Mouse (Mus musculus) forebrain, embryonic 16.5 days (tissue): ENCODE measurements around the gene Yju2. TPM values are rescaled to one million over a fixed set of nuclear protein-coding genes. Genes with fewer than 3 reads are reported as not detected.

ENCODE experiments used
- ATAC-seq: fragments of 200-750 bp; cut with Nextera tagmentation; 2 replicates; pipeline ENCODE4 v1.8.0; 2017; ENCODE audit warnings: mild to moderate bottlenecking, moderate library complexity
- H3K27ac ChIP-seq: fragments of 300-500 bp; sonication (generic); 2 replicates; pipeline ENCODE4 v1.5.1; 2014; ENCODE audit warnings: low read length, control low read depth
- H3K27me3 ChIP-seq: fragments of 300-500 bp; sonication (generic); replicated peaks from 2 replicates; pipeline ENCODE4 v1.6.1; 2014; ENCODE audit warnings: low read length; ENCODE audit not compliant: control insufficient read depth, insufficient read depth
- H3K36me3 ChIP-seq: fragments of 300-500 bp; sonication (generic); 2 replicates; pipeline ENCODE4 v1.6.1; 2014; ENCODE audit not compliant: control insufficient read depth, insufficient read depth
- H3K4me1 ChIP-seq: fragments of 300-500 bp; sonication (generic); replicated peaks from 2 replicates; pipeline ENCODE4 v1.6.1; 2014; ENCODE audit warnings: low read length; ENCODE audit not compliant: control insufficient read depth, insufficient read depth
- H3K4me2 ChIP-seq: fragments of 300-500 bp; sonication (generic); 2 replicates; pipeline ENCODE4 v1.6.1; 2014; ENCODE audit warnings: mild to moderate bottlenecking, low read length, control low read depth
- H3K4me3 ChIP-seq: fragments of 300-500 bp; sonication (generic); replicated peaks from 2 replicates; pipeline ENCODE4 v1.5.1; 2014; ENCODE audit warnings: mild to moderate bottlenecking, low read length, control low read depth
- H3K9ac ChIP-seq: fragments of 300-500 bp; sonication (generic); replicated peaks from 2 replicates; pipeline ENCODE4 v1.6.1; 2014; ENCODE audit warnings: low read depth, low read length, control low read depth
- H3K9me3 ChIP-seq: fragments of 300-500 bp; sonication (generic); 2 replicates; pipeline ENCODE4 v1.6.1; 2016; ENCODE audit warnings: low read length; ENCODE audit not compliant: control insufficient read depth
- WGBS: fragments of 180-500 bp; shearing (Covaris S2); extraction: QIAGEN DNeasy Blood & Tissue Kit; methylation state at CpG from one replicate; pipeline ENCODE4 v1.1.7; 2014; 5-methylcytosine and 5-hydroxymethylcytosine counted together
- polyA plus RNA-seq: library from polyadenylated mRNA; unstranded; fragments of >200 nt; fragmentation: Nextera tagmentation; extraction: Ambion mirVana; gene quantifications from 2 replicates; pipeline ENCODE4 v1.2.1, GENCODE M21; 2015

Gene Yju2
- polyA plus RNA-seq, 1 experiment from 2014 or later = 26.8 TPM

DNA sequence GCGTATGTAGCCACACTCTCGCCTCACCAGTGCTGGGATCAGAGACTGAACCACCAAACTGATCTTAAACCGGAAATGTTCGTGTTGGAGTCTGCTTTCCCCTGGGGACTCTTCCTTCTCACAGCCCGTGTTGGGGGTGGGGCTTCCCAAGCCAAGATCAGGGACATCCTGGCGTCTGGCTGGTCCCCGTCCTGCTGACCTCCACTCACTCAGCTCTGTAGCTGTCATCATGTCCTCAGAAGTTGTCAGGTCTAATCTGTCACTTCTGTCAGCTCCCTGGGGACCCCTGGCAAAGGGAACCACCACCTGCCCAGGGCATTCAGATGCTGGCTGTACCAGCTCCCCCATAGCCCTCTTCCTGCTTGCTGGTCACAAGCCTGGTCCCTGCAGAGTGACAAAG, 9.3 kb downstream of the Yju2 start:
- Histone ChIP-seq H3K4me2 (no peak overlapping the region), H3K36me3 (peaks cover 2% of the 10 kb centered on the region), H3K9ac (peak overlapping the region; percentile 30; the same call in 1 of the 2 replicates), H3K27ac (no peak overlapping the region), H3K27me3 (no peaks in the 10 kb centered on the region), H3K4me1 (peaks cover 18% of the 10 kb centered on the region), H3K9me3 (no peaks in the 10 kb centered on the region), H3K4me3 (no peak overlapping the region)
- 75% methylated on average over 7 of the region's 7 CpGs for WGBS
- no peak for ATAC-seq

GRCm38 (mm10) chr17:55969560-55969959, 10.7 kb downstream of the Yju2 start:
- Histone ChIP-seq H3K27me3 (no peaks in the 10 kb centered on the region), H3K27ac (peak overlapping the region; percentile 59), H3K4me3 (peak overlapping the region; percentile 78; the same call in 1 of the 2 replicates), H3K36me3 (peaks cover 2% of the 10 kb centered on the region), H3K4me1 (peaks cover 18% of the 10 kb centered on the region), H3K4me2 (peak overlapping the region; percentile 84), H3K9ac (peak overlapping the region; percentile 95), H3K9me3 (no peaks in the 10 kb centered on the region)
- 32% methylated on average over 14 of the region's 14 CpGs for WGBS
- peak; percentile 42 for ATAC-seq

- H3K4me1 ChIP-seq = peaks cover 18% of the 10 kb centered on the region
- WGBS = 7% methylated on average over 54 of the region's 55 CpGs
- no peaks in the 10 kb centered on the region for H3K27me3 ChIP-seq
- no peaks in the 10 kb centered on the region for H3K9me3 ChIP-seq
- ATAC-seq = peak; percentile 58
- H3K4me2 ChIP-seq = peak within 1 kb of the TSS; percentile 84
- H3K4me3 ChIP-seq = peak within 1 kb of the TSS; percentile 78
- peak within 1 kb of the TSS; percentile 59 for H3K27ac ChIP-seq
- H3K36me3 ChIP-seq = no peaks in the 10 kb centered on the region; the same call in 1 of the 2 replicates
- H3K9ac ChIP-seq = peak within 1 kb of the TSS; percentile 95
Observed at GRCm38 (mm10) chr17:55969966-55970891, 11.3 kb downstream of the Yju2 start, which contains the start of gene Shd. Gene Shd, plus strand, starts transcription at chr17:55970467.

- Histone ChIP-seq H3K27ac (no peak overlapping the region), H3K9me3 (no peaks in the 10 kb centered on the region), H3K36me3 (no peaks in the 10 kb centered on the region; the same call in 1 of the 2 replicates), H3K9ac (peak overlapping the region; percentile 95), H3K4me1 (peaks cover 23% of the 10 kb centered on the region), H3K4me2 (peak overlapping the region; percentile 84), H3K4me3 (peak overlapping the region; percentile 78), H3K27me3 (no peaks in the 10 kb centered on the region)
- no peak for ATAC-seq
- WGBS = 24% methylated on average over 22 of the region's 22 CpGs
Observed at GRCm38 (mm10) chr17:55971453-55971852, 12.6 kb downstream of the Yju2 start.

GRCm38 (mm10) chr17:55976255-55976862, 17.5 kb downstream of the Yju2 start:
- WGBS = 17% methylated on average over 13 of the region's 13 CpGs
- H3K9me3 ChIP-seq = no peaks in the 10 kb centered on the region
- H3K27ac ChIP-seq = peak overlapping the region; percentile 38
- no peak overlapping the region for H3K4me3 ChIP-seq
- H3K9ac ChIP-seq = peak overlapping the region; percentile 32; the same call in 1 of the 2 replicates
- H3K4me1 ChIP-seq = peaks cover 13% of the 10 kb centered on the region
- H3K36me3 ChIP-seq = no peaks in the 10 kb centered on the region
- ATAC-seq = peak; percentile 64
- H3K27me3 ChIP-seq = no peaks in the 10 kb centered on the region
- H3K4me2 ChIP-seq = no peak overlapping the region

DNA sequence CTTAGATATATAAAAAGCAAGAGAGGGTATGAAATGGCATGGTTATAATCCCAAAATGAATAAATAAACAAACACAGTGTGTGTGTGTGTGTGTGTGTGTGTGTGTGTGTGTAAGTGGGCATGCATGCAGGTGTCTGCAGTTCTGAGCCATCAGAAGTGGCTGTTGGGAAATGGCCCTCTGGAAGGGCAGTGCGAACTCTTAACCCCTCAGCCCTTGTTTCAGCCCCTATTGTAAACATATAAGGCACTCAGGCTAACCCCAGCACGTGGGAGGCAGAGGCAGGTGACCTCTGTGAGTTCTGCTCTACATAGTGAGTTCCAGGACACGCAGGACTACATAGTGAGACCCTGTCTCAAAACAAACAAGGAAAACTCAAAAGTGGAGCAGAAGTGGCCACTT, 18.4 kb downstream of the Yju2 start:
- H3K36me3 ChIP-seq = no peaks in the 10 kb centered on the region
- ATAC-seq = no peak
- no peak overlapping the region for H3K27ac ChIP-seq
- no peaks in the 10 kb centered on the region for H3K27me3 ChIP-seq
- H3K4me3 ChIP-seq = no peak overlapping the region
- no peaks in the 10 kb centered on the region for H3K9me3 ChIP-seq
- WGBS = 60% methylated on average over 3 of the region's 3 CpGs
- peaks cover 8% of the 10 kb centered on the region for H3K4me1 ChIP-seq
- no peak overlapping the region for H3K9ac ChIP-seq
- no peak overlapping the region for H3K4me2 ChIP-seq

- Histone ChIP-seq H3K27me3 (no peaks in the 10 kb centered on the region), H3K4me3 (peak within 1 kb of the TSS; percentile 64), H3K9ac (peak within 1 kb of the TSS; percentile 82), H3K4me1 (peaks cover 8% of the 10 kb centered on the region), H3K4me2 (peak within 1 kb of the TSS; percentile 72), H3K36me3 (0 out of 2 replicates have a peak, but pooled peaks cover 5% of the 10 kb centered on the region), H3K9me3 (no peaks in the 10 kb centered on the region), H3K27ac (no peak within 1 kb of the TSS)
- peak; percentile 86 for ATAC-seq
- 9% methylated on average over 30 of the region's 35 CpGs for WGBS
Observed at GRCm38 (mm10) chr17:55986030-55986961, 27.4 kb downstream of the Yju2 start, which contains the start of gene Fsd1. Gene Fsd1, plus strand, starts transcription at chr17:55986509.

- no peak for ATAC-seq
- Histone ChIP-seq H3K9ac (no peak overlapping the region), H3K36me3 (0 out of 2 replicates have a peak, but pooled peaks cover 5% of the 10 kb centered on the region), H3K9me3 (no peaks in the 10 kb centered on the region), H3K27me3 (no peaks in the 10 kb centered on the region), H3K27ac (no peak overlapping the region), H3K4me1 (peaks cover 18% of the 10 kb centered on the region), H3K4me2 (no peak overlapping the region), H3K4me3 (no peak overlapping the region)
- WGBS = 84% methylated on average over 8 of the region's 8 CpGs
Observed at GRCm38 (mm10) chr17:55990278-55990898, 31.5 kb downstream of the Yju2 start.
